Mouse (Mus musculus): ENCODE results near the gene Izumo4. TPM values are rescaled to one million over a fixed set of nuclear protein-coding genes. Genes with fewer than 3 reads are reported as not detected.

The Izumo4 gene
- 24.9 and 29.9 TPM in 2 replicates for polyA plus RNA-seq (2016; fragmentation: Nextera tagmentation; extraction: Ambion mirVana)

GRCm38 (mm10) chr10:80701721-80702535, at the start of gene Izumo4, which contains the start of gene Mob3a:
Izumo4 (plus strand) TSS chr10:80702184.
Mob3a (minus strand) TSS chr10:80701977.
- H3K27ac ChIP-seq (replicated peaks) = peak within 1 kb of the TSS; percentile 80
- H3K9me3 ChIP-seq = no peaks in the 10 kb centered on the region
- H3K4me1 ChIP-seq = peaks cover 30% of the 10 kb centered on the region
- H3K9ac ChIP-seq (replicated peaks) = peak within 1 kb of the TSS; percentile 58
- peak within 1 kb of the TSS; percentile 66 for H3K4me2 ChIP-seq (replicated peaks)
- H3K27me3 ChIP-seq = no peaks in the 10 kb centered on the region
- ATAC-seq (ENCODE audit: low FRiP score, low read depth) = peak; percentile 98
- under 1% methylated on average over 59 of the region's 59 CpGs for WGBS
- H3K36me3 ChIP-seq = peaks cover 24% of the 10 kb centered on the region
- peak within 1 kb of the TSS; percentile 60 for H3K4me3 ChIP-seq

GRCm38 (mm10) chr10:80653156-80653720, 48.7 kb upstream of the Izumo4 start:
- 95% methylated on average over 6 of the region's 6 CpGs for WGBS
- H3K4me2 ChIP-seq (replicated peaks) = no peak overlapping the region
- H3K27ac ChIP-seq (replicated peaks) = no peak overlapping the region
- peaks cover under 1% of the 10 kb centered on the region for H3K36me3 ChIP-seq
- ATAC-seq (ENCODE audit: low FRiP score, low read depth) = no peak
- H3K9me3 ChIP-seq = no peaks in the 10 kb centered on the region
- H3K4me1 ChIP-seq = peaks cover 22% of the 10 kb centered on the region
- no peak overlapping the region for H3K9ac ChIP-seq (replicated peaks)
- no peak overlapping the region for H3K4me3 ChIP-seq
- H3K27me3 ChIP-seq = no peaks in the 10 kb centered on the region

GRCm38 (mm10) chr10:80654866-80655265, 47.1 kb upstream of the Izumo4 start:
- peak overlapping the region; percentile 97; the same call in 1 of the 2 replicates for H3K9ac ChIP-seq (replicated peaks)
- no peaks in the 10 kb centered on the region for H3K27me3 ChIP-seq
- WGBS = 91% methylated on average over 6 of the region's 6 CpGs
- no peaks in the 10 kb centered on the region for H3K9me3 ChIP-seq
- H3K4me1 ChIP-seq = peaks cover 27% of the 10 kb centered on the region
- H3K27ac ChIP-seq (replicated peaks) = no peak overlapping the region
- no peaks in the 10 kb centered on the region for H3K36me3 ChIP-seq
- H3K4me3 ChIP-seq = peak overlapping the region; percentile 96; the same call in 1 of the 2 replicates
- no peak for ATAC-seq (ENCODE audit: low FRiP score, low read depth)
- H3K4me2 ChIP-seq (replicated peaks) = peak overlapping the region; percentile 92

- Histone ChIP-seq H3K4me1 (peaks cover 27% of the 10 kb centered on the region), H3K27me3 (no peaks in the 10 kb centered on the region), H3K4me3 (peak overlapping the region; percentile 96), H3K27ac (replicated peaks) (peak overlapping the region; percentile 88), H3K4me2 (replicated peaks) (peak overlapping the region; percentile 92), H3K9me3 (no peaks in the 10 kb centered on the region), H3K36me3 (no peaks in the 10 kb centered on the region), H3K9ac (replicated peaks) (peak overlapping the region; percentile 97)
- under 1% methylated on average over 11 of the region's 12 CpGs for WGBS
- ATAC-seq (ENCODE audit: low FRiP score, low read depth) = peak; percentile 54; the same call in 1 of the 2 replicates
Measured at GRCm38 (mm10) chr10:80655406-80656129, 46.4 kb upstream of the Izumo4 start.

- Histone ChIP-seq H3K27ac (replicated peaks) (peak overlapping the region; percentile 88), H3K4me3 (peak overlapping the region; percentile 96), H3K4me2 (replicated peaks) (peak overlapping the region; percentile 92), H3K9me3 (no peaks in the 10 kb centered on the region), H3K27me3 (no peaks in the 10 kb centered on the region), H3K9ac (replicated peaks) (peak overlapping the region; percentile 97), H3K4me1 (peaks cover 27% of the 10 kb centered on the region), H3K36me3 (no peaks in the 10 kb centered on the region)
- under 1% methylated on average over 61 of the region's 72 CpGs for WGBS
- peak; percentile 88 for ATAC-seq (ENCODE audit: low FRiP score, low read depth)
Measured at GRCm38 (mm10) chr10:80656130-80656862, 45.7 kb upstream of the Izumo4 start.

GRCm38 (mm10) chr10:80656863-80657623, 44.9 kb upstream of the Izumo4 start, which contains the start of gene Btbd2:
Btbd2 (minus strand) TSS chr10:80657071.
- no peaks in the 10 kb centered on the region for H3K27me3 ChIP-seq
- peak within 1 kb of the TSS; percentile 92 for H3K4me2 ChIP-seq (replicated peaks)
- peaks cover 27% of the 10 kb centered on the region for H3K4me1 ChIP-seq
- peak within 1 kb of the TSS; percentile 88 for H3K27ac ChIP-seq (replicated peaks)
- H3K9me3 ChIP-seq = no peaks in the 10 kb centered on the region
- H3K9ac ChIP-seq (replicated peaks) = peak within 1 kb of the TSS; percentile 97
- peak; percentile 42 for ATAC-seq (ENCODE audit: low FRiP score, low read depth)
- peak within 1 kb of the TSS; percentile 96 for H3K4me3 ChIP-seq
- WGBS = 21% methylated on average over 15 of the region's 15 CpGs
- H3K36me3 ChIP-seq = no peaks in the 10 kb centered on the region

- no peaks in the 10 kb centered on the region for H3K27me3 ChIP-seq
- 89% methylated on average over 14 of the region's 14 CpGs for WGBS
- no peak overlapping the region for H3K4me3 ChIP-seq
- ATAC-seq (ENCODE audit: low FRiP score, low read depth) = no peak
- no peak overlapping the region for H3K9ac ChIP-seq (replicated peaks)
- H3K4me2 ChIP-seq (replicated peaks) = no peak overlapping the region
- H3K27ac ChIP-seq (replicated peaks) = no peak overlapping the region
- no peaks in the 10 kb centered on the region for H3K9me3 ChIP-seq
- H3K36me3 ChIP-seq = no peaks in the 10 kb centered on the region
- peaks cover 27% of the 10 kb centered on the region for H3K4me1 ChIP-seq
Measured at GRCm38 (mm10) chr10:80658194-80658840, 43.7 kb upstream of the Izumo4 start.

- Histone ChIP-seq H3K4me1 (peaks cover 27% of the 10 kb centered on the region), H3K36me3 (no peaks in the 10 kb centered on the region), H3K9me3 (no peaks in the 10 kb centered on the region), H3K27me3 (no peaks in the 10 kb centered on the region), H3K4me3 (no peak overlapping the region), H3K4me2 (replicated peaks) (no peak overlapping the region), H3K9ac (replicated peaks) (no peak overlapping the region), H3K27ac (replicated peaks) (0 out of 2 replicates have a peak overlapping the region, but pooled peaks have one; percentile 22)
- no peak for ATAC-seq (ENCODE audit: low FRiP score, low read depth)
- WGBS = 80% methylated on average over 4 of the region's 4 CpGs
Measured at GRCm38 (mm10) chr10:80658841-80659202, 43.2 kb upstream of the Izumo4 start.

GRCm38 (mm10) chr10:80659213-80659612, 42.8 kb upstream of the Izumo4 start:
- H3K9me3 ChIP-seq = no peaks in the 10 kb centered on the region
- 16% methylated on average over 10 of the region's 10 CpGs for WGBS
- H3K9ac ChIP-seq (replicated peaks) = no peak overlapping the region
- H3K4me2 ChIP-seq (replicated peaks) = peak overlapping the region; percentile 25; the same call in 1 of the 2 replicates
- no peak for ATAC-seq (ENCODE audit: low FRiP score, low read depth)
- H3K27me3 ChIP-seq = no peaks in the 10 kb centered on the region
- H3K36me3 ChIP-seq = no peaks in the 10 kb centered on the region
- no peak overlapping the region for H3K4me3 ChIP-seq
- peaks cover 25% of the 10 kb centered on the region for H3K4me1 ChIP-seq
- H3K27ac ChIP-seq (replicated peaks) = 0 out of 2 replicates have a peak overlapping the region, but pooled peaks have one; percentile 22

- no peak for ATAC-seq (ENCODE audit: low FRiP score, low read depth)
- H3K27me3 ChIP-seq = no peaks in the 10 kb centered on the region
- WGBS = 33% methylated on average over 5 of the region's 5 CpGs
- H3K36me3 ChIP-seq = peaks cover 9% of the 10 kb centered on the region
- no peak overlapping the region for H3K4me2 ChIP-seq (replicated peaks)
- H3K27ac ChIP-seq (replicated peaks) = no peak overlapping the region
- H3K4me3 ChIP-seq = no peak overlapping the region
- H3K4me1 ChIP-seq = peaks cover 8% of the 10 kb centered on the region; the same call in 1 of the 2 replicates
- no peaks in the 10 kb centered on the region for H3K9me3 ChIP-seq
- no peak overlapping the region for H3K9ac ChIP-seq (replicated peaks)
Measured at GRCm38 (mm10) chr10:80661149-80661548, 40.8 kb upstream of the Izumo4 start.
